Mouse (Mus musculus) heart, embryonic 10.5 days (tissue): ENCODE results near the gene Paox. TPM values are rescaled to one million over a fixed set of nuclear protein-coding genes. Genes with fewer than 3 reads are reported as not detected.
"Not testable (repeated sequence)": the region's sequence is repeated elsewhere in the genome, so short reads cannot be mapped to it uniquely, and the experiment has no call there.

Experiments
- DNase-seq: peaks from one replicate; pipeline ENCODE4 v3.0.0-alpha.2; 2017; ENCODE audit warnings: low spot score
- H3K27ac ChIP-seq: fragments of 300-500 bp; sonication (generic); 2 replicates; pipeline ENCODE4 v1.5.1; 2016; ENCODE audit warnings: mild to moderate bottlenecking
- H3K27me3 ChIP-seq: fragments of 300-500 bp; sonication (generic); 2 replicates; pipeline ENCODE4 v1.6.1; 2016; ENCODE audit warnings: mild to moderate bottlenecking; ENCODE audit not compliant: poor library complexity, insufficient read depth, severe bottlenecking
- H3K36me3 ChIP-seq: fragments of 300-500 bp; sonication (generic); 2 replicates; pipeline ENCODE4 v1.6.1; 2016; ENCODE audit warnings: mild to moderate bottlenecking, moderate library complexity
- H3K4me1 ChIP-seq: fragments of 300-500 bp; sonication (generic); 2 replicates; pipeline ENCODE4 v1.6.1; 2016; ENCODE audit warnings: mild to moderate bottlenecking
- H3K4me3 ChIP-seq: fragments of 300-500 bp; sonication (generic); 2 replicates; pipeline ENCODE4 v1.5.1; 2016; ENCODE audit warnings: mild to moderate bottlenecking, moderate library complexity
- H3K9me3 ChIP-seq: fragments of 300-500 bp; sonication (generic); 2 replicates; pipeline ENCODE4 v1.6.1; 2016; ENCODE audit warnings: mild to moderate bottlenecking, moderate library complexity
- WGBS: fragments of 180-500 bp; shearing (Covaris S2); methylation state at CpG from one replicate; pipeline ENCODE4 v1.1.7; 2016; 5-methylcytosine and 5-hydroxymethylcytosine counted together
- polyA plus RNA-seq: library from polyadenylated mRNA; unstranded; fragments of >200 nt; fragmentation: Nextera tagmentation; extraction: Ambion mirVana; gene quantifications from 2 replicates; pipeline ENCODE4 v1.2.1, GENCODE M21; 2016

Gene Paox
- polyA plus RNA-seq, 1 experiment from 2014 or later, result 20.2 TPM

DNA sequence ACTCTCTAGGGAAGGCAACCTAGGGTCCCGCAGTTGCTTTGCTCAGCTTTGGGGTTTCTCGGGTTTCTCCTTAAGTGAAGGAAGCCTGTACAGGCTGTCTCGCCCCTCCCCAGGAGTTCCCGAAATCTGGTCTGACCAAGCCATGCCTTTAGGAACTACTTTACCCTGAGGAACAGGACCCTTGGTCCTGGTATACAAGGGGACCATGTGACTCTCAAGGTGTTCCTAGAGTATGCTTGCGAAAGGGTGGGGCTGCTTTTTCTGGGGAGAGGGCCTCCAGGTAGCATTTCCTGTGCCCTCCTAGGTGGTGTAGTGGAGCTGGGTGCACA lies 10.4 kb downstream of the Paox start:
- H3K36me3 ChIP-seq, result peaks cover 18% of the 10 kb centered on the region
- peak overlapping the region; percentile 94 for H3K27ac ChIP-seq
- H3K9me3 ChIP-seq, result no peaks in the 10 kb centered on the region
- no peaks in the 10 kb centered on the region for H3K27me3 ChIP-seq
- WGBS, result 7% methylated on average over 5 of the region's 5 CpGs
- no peak for DNase-seq
- H3K4me1 ChIP-seq, result peaks cover 13% of the 10 kb centered on the region
- H3K4me3 ChIP-seq, result peak overlapping the region; percentile 82

DNA sequence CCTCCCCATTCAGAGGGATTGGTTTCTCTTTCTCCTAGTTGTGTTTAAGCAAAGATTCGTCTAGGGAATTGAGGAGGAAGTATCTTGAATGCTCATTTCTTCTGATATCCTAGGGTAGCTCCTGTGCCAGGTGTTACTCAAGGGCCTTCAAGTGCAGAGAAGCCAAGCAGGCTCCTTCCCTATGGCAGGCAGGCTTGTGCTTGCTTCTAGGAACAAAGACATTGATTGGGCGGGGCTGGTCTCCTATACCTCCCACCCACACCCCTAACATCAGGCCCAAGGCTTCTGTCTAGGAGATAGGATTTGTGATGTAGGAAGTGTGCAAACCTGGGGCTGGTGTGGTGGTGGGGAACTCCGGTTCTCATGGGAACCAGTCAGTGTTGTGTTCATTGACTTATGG lies 11.3 kb downstream of the Paox start:
- H3K4me1 ChIP-seq, result peaks cover 13% of the 10 kb centered on the region
- H3K4me3 ChIP-seq, result no peak overlapping the region
- DNase-seq, result no peak
- H3K27me3 ChIP-seq, result no peaks in the 10 kb centered on the region
- peaks cover 22% of the 10 kb centered on the region for H3K36me3 ChIP-seq
- H3K9me3 ChIP-seq, result no peaks in the 10 kb centered on the region
- H3K27ac ChIP-seq, result no peak overlapping the region
- 85% methylated on average over 3 of the region's 3 CpGs for WGBS

DNA sequence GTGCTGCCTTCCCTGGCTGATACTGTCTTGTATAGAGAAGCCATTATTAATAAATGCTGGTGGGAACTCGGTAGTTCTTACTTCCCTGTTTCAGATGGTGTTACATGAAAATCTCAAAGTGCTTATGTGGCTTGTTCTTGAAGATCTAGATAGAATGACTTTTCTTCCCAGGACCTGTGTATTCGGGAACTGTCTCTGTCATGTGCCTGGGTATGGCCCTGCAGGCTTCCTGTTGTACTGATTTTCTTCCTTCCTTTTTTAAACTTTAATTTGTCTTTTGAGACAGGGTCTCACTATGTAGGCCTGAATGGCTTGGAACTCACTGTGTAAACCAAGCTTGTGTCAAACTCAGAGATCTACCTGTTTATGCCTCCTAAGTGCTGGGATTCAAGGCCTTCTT lies 12.3 kb downstream of the Paox start:
- H3K36me3 ChIP-seq, result peaks cover 22% of the 10 kb centered on the region
- H3K27me3 ChIP-seq, result no peaks in the 10 kb centered on the region
- peaks cover 13% of the 10 kb centered on the region for H3K4me1 ChIP-seq
- H3K4me3 ChIP-seq, result no peak overlapping the region
- no peak overlapping the region for H3K27ac ChIP-seq
- H3K9me3 ChIP-seq, result no peaks in the 10 kb centered on the region
- 80% methylated on average over 2 of the region's 2 CpGs for WGBS
- no peak for DNase-seq

DNA sequence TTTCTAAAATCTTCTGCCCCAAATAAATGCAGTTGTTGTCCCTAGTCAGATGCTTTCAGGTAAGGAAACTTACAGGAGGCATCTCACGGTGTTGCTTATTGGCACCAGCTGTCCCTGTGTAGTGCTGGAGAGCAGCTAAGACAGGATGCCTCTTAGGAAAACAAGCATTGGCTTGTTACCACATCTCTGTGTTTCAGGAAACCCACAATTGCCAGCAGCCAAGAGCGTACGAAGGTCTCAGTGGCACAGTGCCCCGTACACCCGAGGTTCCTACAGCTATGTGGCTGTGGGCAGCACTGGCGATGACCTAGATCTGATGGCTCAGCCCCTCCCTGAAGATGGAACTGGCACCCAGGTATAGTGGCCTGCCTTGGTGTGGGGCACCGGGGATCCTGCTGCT lies 16.6 kb downstream of the Paox start:
- not testable (repeated sequence) for H3K27ac ChIP-seq, H3K9me3 ChIP-seq, DNase-seq, H3K27me3 ChIP-seq, H3K4me1 ChIP-seq, H3K4me3 ChIP-seq
- WGBS, result 94% methylated on average over 7 of the region's 7 CpGs
- peaks cover 25% of the 10 kb centered on the region for H3K36me3 ChIP-seq

DNA sequence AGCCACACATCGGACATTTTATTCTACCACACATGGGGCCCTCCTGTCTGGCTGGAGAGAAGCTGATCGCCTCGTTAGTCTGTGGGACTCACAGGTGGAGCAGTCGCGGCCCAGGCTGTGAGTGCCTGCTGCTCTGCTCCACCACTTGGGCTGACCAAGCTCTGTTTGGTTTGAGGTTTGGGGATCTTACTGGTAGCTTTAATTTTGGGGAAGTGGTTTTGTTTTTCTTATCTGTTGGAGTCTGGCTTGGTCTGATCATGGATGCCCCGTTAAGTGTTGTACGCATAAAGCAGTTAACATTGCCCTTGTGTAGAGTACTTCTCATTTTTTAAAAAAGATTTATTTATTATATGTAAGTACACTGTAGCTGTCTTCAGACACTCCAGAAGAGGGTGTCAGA lies 18.4 kb downstream of the Paox start:
- H3K4me1 ChIP-seq, DNase-seq, H3K9me3 ChIP-seq, H3K27ac ChIP-seq, H3K4me3 ChIP-seq, H3K27me3 ChIP-seq: not testable (repeated sequence)
- H3K36me3 ChIP-seq, result peaks cover 24% of the 10 kb centered on the region
- WGBS, result 81% methylated on average over 7 of the region's 7 CpGs

DNA sequence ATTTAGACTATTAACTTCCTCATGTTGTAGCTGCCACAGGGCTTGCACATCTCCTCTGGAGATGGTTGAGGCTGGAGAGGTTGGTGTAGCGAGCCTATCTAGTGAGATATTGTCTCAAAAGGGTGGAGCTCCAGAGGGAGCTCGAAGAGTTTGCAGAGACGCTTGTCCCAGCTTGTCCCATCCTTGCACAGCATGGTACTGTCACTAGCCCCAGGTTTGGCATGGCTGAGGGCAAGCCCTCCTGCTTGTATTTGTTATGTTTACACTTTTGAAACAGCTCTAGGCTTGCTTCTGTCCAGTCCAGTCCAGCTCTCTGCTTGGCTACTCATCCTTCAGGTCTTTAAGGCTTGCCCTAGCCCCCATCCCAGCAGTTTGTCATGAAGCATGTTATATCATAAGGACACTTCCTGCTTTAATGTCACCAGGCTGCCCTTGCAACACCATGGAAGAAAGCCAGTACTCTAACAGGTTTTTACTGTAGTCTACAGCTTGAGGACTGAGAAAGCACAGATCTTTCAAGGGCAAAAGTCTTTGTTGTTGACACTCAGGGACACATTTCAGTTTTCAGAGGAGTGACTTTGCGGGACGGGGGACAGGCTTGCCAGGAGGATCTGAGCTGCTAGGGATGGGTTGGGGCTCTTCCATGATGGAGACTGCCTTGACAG lies 19.6 kb downstream of the Paox start:
- 79% methylated on average over 5 of the region's 5 CpGs for WGBS
- Histone ChIP-seq H3K4me3 (no peak overlapping the region), H3K27ac (no peak overlapping the region), H3K27me3 (no peaks in the 10 kb centered on the region), H3K36me3 (peaks cover 12% of the 10 kb centered on the region), H3K9me3 (no peaks in the 10 kb centered on the region), H3K4me1 (peaks cover 7% of the 10 kb centered on the region; the same call in 1 of the 2 replicates)
- DNase-seq, result no peak

DNA sequence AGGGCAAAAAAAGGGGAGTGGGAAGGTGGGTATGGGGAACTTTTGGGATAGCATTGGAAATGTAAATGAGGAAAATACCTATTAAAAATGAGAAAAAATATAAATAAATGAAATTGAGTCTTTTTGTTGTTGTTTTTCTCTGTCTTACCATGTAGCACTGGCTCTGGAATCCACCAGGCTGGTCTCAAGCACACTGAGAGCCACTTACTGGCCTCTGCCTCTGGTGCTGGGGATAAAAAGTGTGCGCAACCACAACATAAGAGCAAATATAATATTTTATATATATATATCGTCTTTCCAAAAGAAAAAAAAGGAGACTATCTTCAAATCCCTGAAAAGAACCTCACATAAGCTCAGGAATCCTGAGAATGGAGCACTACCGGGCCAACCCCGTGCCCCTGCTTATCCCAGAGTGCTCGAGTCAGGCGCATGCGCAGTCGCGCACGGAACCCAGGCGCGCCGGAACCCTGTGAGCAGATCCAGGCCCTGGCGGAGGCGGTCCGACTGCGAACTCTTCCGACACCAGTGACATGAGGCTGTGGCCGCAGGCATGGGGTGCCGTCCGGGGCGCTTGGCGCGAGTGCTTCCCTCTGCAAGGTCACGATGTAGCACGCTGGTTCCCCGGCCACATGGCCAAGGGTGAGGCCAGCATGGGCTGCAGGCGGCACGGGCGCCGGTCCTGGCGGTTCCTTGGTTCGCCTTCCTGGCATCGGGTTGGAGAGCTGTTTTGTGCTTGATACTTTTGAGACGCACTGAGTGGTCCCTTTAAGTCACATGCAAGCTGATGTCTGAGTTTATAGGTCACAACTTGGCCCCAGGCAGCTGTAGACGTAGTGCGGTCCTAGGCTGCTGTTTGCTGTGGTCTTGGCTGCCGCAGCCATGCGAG lies 21.8 kb downstream of the Paox start, which contains the start of gene Mtg1:
TSS of gene Mtg1 (plus strand) at position 430 of the 886 bp plus-strand sequence.
- DNase-seq, result peak; percentile 98
- Histone ChIP-seq H3K36me3 (peaks cover 3% of the 10 kb centered on the region; the same call in 1 of the 2 replicates), H3K27me3 (no peaks in the 10 kb centered on the region), H3K9me3 (no peaks in the 10 kb centered on the region), H3K4me3 (peak within 1 kb of the TSS; percentile 85), H3K27ac (peak within 1 kb of the TSS; percentile 95), H3K4me1 (peaks cover 7% of the 10 kb centered on the region; the same call in 1 of the 2 replicates)
- WGBS, result 1% methylated on average over 39 of the region's 39 CpGs

DNA sequence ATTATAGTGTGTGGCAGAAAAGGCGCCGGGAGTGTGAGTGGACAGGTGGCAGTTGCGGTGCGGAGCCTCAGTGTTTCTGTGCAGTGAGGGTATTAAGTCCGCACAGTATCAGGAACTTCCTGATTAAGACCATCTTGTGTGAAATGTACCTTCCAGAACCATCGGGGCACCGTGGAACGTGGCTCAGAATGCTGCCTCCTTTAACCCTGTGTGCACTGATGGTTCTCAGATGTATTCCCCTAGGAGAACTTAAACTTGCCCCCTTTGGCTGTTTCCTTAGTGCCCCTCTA lies 22.4 kb downstream of the Paox start:
- Histone ChIP-seq H3K36me3 (peaks cover 3% of the 10 kb centered on the region; the same call in 1 of the 2 replicates), H3K9me3 (no peaks in the 10 kb centered on the region), H3K4me3 (peak overlapping the region; percentile 85), H3K27ac (peak overlapping the region; percentile 95), H3K27me3 (no peaks in the 10 kb centered on the region), H3K4me1 (peaks cover 7% of the 10 kb centered on the region; the same call in 1 of the 2 replicates)
- WGBS, result 1% methylated on average over 8 of the region's 8 CpGs
- DNase-seq, result no peak

DNA sequence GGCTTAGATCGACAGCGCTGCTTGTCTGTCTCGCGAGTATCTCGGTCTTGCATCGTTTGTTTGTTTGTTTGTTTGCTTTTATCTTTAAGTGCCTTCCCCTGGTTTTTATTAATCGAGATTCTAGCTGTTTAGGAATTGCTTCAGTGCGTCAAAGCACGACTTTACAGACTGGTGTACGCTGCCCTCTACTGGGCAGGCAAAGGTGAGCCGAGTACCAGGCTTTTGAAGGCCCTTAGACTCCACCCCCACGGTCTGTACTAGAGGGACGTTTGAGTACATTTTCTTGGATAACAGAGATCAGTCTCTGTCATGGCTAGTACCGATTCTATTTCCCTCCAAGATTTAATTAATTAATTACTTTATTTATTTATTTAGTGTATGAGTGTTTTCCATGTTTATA lies 25.8 kb downstream of the Paox start:
- 8% methylated on average over 14 of the region's 14 CpGs for WGBS
- no peak for DNase-seq
- H3K4me3 ChIP-seq, result no peak overlapping the region

DNA sequence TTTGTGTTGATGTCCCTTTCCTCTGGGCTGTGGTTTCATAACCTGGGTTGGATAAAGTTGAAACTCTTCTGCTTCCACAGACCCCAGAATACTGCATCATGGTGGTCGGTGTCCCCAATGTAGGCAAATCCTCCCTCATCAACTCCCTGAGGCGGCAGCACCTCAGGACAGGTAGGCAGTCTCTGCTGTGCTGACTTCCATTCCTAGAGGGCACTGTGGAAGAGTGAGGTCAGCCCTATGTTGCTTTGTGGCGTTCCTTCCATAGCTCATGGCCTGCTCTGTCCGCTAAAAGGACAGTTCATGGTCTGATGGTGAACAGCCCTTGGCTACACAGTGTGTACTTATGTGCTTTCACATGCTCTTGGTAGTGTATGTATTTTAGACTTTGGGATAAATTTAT lies 29.0 kb downstream of the Paox start:
- DNase-seq, result no peak
- H3K27me3 ChIP-seq, result no peaks in the 10 kb centered on the region
- no peak overlapping the region for H3K4me3 ChIP-seq
- H3K36me3 ChIP-seq, result 0 out of 2 replicates have a peak, but pooled peaks cover 1% of the 10 kb centered on the region
- H3K27ac ChIP-seq, result no peak overlapping the region
- H3K9me3 ChIP-seq, result no peaks in the 10 kb centered on the region
- 81% methylated on average over 4 of the region's 4 CpGs for WGBS
- no peaks in the 10 kb centered on the region for H3K4me1 ChIP-seq

More for the DNA sequence above, 25.8 kb downstream of the Paox start:
- Histone ChIP-seq H3K4me1 (peaks cover 7% of the 10 kb centered on the region; the same call in 1 of the 2 replicates), H3K36me3 (no peaks in the 10 kb centered on the region), H3K27ac (no peak overlapping the region), H3K9me3 (no peaks in the 10 kb centered on the region), H3K27me3 (no peaks in the 10 kb centered on the region)

DNA sequence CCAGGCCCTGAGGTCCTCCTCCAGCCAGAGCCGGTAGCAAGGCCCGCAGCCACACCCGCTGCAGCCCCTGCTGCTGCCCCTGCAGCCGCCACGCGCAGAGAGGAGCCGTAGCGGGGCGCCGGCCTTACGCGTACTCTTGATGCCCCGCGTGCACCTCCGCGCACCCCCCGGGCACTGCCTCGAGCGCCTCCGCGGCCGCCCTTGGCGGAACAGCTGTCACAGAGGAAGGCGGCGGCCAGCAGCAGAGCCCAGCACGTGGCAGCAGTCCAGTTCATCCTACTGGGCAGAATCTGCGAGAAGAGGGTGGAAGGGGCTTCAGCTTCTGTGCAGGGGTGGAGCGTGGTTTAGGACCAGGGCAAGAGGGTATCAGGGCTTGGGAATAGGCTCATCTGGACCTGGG lies 37.8 kb downstream of the Paox start:
- no peak for DNase-seq
- Histone ChIP-seq H3K9me3 (no peaks in the 10 kb centered on the region), H3K27ac (no peak overlapping the region), H3K4me1 (peaks cover 17% of the 10 kb centered on the region), H3K36me3 (peaks cover 7% of the 10 kb centered on the region; the same call in 1 of the 2 replicates), H3K4me3 (peak overlapping the region; percentile 47), H3K27me3 (peaks cover 69% of the 10 kb centered on the region)
- WGBS, result 4% methylated on average over 28 of the region's 28 CpGs

DNA sequence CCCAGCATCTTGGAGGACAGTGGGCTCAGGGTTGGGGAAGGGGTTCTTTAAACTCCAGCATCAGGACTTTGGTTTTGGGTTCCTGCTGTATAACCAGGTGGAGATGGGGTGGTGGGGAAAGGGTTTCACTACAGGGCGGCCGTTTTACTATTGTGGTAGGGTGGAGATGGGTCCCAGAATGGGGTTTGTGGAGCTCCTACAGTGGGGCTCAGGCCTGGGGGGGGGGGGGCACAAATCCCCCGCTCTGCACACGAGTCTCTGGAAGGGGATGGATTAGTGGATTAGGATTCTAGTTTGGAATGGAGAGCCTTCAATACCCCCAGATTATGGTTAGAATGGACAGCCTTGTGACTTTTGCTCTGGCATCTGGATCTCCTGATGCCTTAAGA lies 38.2 kb downstream of the Paox start:
- Histone ChIP-seq H3K27me3 (peaks cover 74% of the 10 kb centered on the region), H3K9me3 (no peaks in the 10 kb centered on the region)

DNA sequence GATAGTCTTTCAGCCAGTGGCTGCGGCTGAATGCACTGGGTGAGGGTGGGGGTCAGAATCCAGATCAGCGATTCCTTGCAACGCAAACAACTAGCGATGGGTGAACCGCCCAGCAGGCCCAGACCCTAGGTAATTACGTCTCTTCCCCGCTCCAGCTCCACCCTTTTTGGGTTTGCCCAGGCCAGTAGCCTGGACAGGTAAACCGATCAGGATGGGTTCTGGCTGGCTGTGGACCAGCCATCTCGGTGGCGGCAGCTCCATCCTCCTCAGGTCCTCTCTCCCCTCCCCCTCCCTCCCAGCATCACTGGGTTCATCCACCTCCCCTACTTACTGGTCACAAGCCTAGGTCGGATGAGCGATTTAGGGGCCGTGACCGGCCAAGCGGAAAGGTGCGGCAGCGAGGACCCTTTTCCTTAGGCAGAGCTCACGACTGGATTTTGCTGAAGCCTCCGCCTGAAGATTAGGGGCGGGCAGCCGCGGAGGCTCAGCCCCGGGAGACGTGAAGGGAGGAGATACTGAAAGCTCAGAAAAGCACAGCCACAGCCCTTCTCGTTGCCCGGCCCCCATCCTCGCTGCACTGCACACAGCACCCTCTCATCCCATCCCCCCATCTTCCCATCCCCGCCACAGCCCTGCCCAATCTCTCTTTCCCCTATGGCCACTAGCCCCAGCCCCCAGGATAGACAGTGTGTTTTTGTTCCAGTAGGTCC lies 38.8 kb downstream of the Paox start, which contains the start of gene Sprn:
TSS of gene Sprn (minus strand) at position 660 of the 710 bp plus-strand sequence.
- no peak for DNase-seq
- H3K27ac ChIP-seq, result no peak within 1 kb of the TSS

More for the DNA sequence above, 38.2 kb downstream of the Paox start:
- Histone ChIP-seq H3K4me3 (no peak overlapping the region), H3K4me1 (peaks cover 17% of the 10 kb centered on the region), H3K27ac (no peak overlapping the region), H3K36me3 (peaks cover 7% of the 10 kb centered on the region; the same call in 1 of the 2 replicates)
- whole genome bisulfite sequencing, result 21% methylated on average over 4 of the region's 4 CpGs
- no peak for DNase-seq

More for the DNA sequence above, 38.8 kb downstream of the Paox start, which contains the start of gene Sprn:
- Histone ChIP-seq H3K27me3 (peaks cover 78% of the 10 kb centered on the region), H3K9me3 (no peaks in the 10 kb centered on the region), H3K4me1 (peaks cover 17% of the 10 kb centered on the region), H3K4me3 (peak within 1 kb of the TSS; percentile 46), H3K36me3 (peaks cover 7% of the 10 kb centered on the region; the same call in 1 of the 2 replicates)
- WGBS, result 4% methylated on average over 28 of the region's 28 CpGs
